Mouse (Mus musculus) liver, embryonic 15.5 days (tissue): ENCODE data around the gene Klhl20. TPM values are rescaled to one million over a fixed set of nuclear protein-coding genes. Genes with fewer than 3 reads are reported as not detected.
A peak's percentile ranks its signal among the peaks of the same experiment; 100 is the strongest.
"Not testable (repeated sequence)": the region's sequence is repeated elsewhere in the genome, so short reads cannot be mapped to it uniquely, and the experiment has no call there.

ENCODE experiments used
- ATAC-seq: fragments of 200-750 bp; cut with Nextera tagmentation; 2 replicates; pipeline ENCODE4 v1.8.0; 2017; ENCODE audit warnings: moderate number of reproducible peaks, mild to moderate bottlenecking, moderate library complexity; ENCODE audit not compliant: insufficient read depth
- H3K27ac ChIP-seq: fragments of 300-500 bp; sonication (generic); replicated peaks from 2 replicates; pipeline ENCODE4 v1.5.1; 2015; ENCODE audit warnings: mild to moderate bottlenecking, inconsistent platforms
- H3K27me3 ChIP-seq: fragments of 300-500 bp; sonication (generic); 2 replicates; pipeline ENCODE4 v1.6.1; 2015; ENCODE audit warnings: mild to moderate bottlenecking, inconsistent platforms
- H3K36me3 ChIP-seq: fragments of 300-500 bp; sonication (generic); replicated peaks from 2 replicates; pipeline ENCODE4 v1.6.1; 2015; ENCODE audit warnings: moderate library complexity, mild to moderate bottlenecking, inconsistent platforms
- H3K4me1 ChIP-seq: fragments of 300-500 bp; sonication (generic); replicated peaks from 2 replicates; pipeline ENCODE4 v1.6.1; 2015; ENCODE audit warnings: inconsistent platforms
- H3K4me2 ChIP-seq: fragments of 300-500 bp; sonication (generic); 2 replicates; pipeline ENCODE4 v1.6.1; 2015; ENCODE audit warnings: moderate library complexity, mild to moderate bottlenecking, inconsistent platforms
- H3K4me3 ChIP-seq: fragments of 300-500 bp; sonication (generic); replicated peaks from 2 replicates; pipeline ENCODE4 v1.5.1; 2015; ENCODE audit warnings: mild to moderate bottlenecking, inconsistent platforms
- H3K9ac ChIP-seq: fragments of 300-500 bp; sonication (generic); 2 replicates; pipeline ENCODE4 v1.6.1; 2015; ENCODE audit warnings: moderate library complexity, mild to moderate bottlenecking, inconsistent platforms
- H3K9me3 ChIP-seq: fragments of 300-500 bp; sonication (generic); replicated peaks from 2 replicates; pipeline ENCODE4 v1.6.1; 2016; ENCODE audit warnings: inconsistent platforms
- whole genome bisulfite sequencing: fragments of 180-500 bp; shearing (Covaris S2); methylation state at CpG from one replicate; pipeline ENCODE4 v1.1.7; 2015; ENCODE audit warnings: mixed read lengths; ENCODE audit not compliant: insufficient replicate concordance; 5-methylcytosine and 5-hydroxymethylcytosine counted together
- polyA plus RNA-seq: library from polyadenylated mRNA; unstranded; fragments of >200 nt; fragmentation: Nextera tagmentation; extraction: Ambion mirVana; gene quantifications from 2 replicates; pipeline ENCODE4 v1.2.1, GENCODE M21; 2015

The Klhl20 gene
- 4.5 and 5.4 TPM in 2 replicates for polyA plus RNA-seq

- H3K4me1 ChIP-seq, result peaks cover 12% of the 10 kb centered on the region
- H3K4me2 ChIP-seq, result peak within 1 kb of the TSS; percentile 79
- peak; percentile 96 for ATAC-seq
- no peaks in the 10 kb centered on the region for H3K9me3 ChIP-seq
- WGBS, result under 1% methylated on average over 41 of the region's 41 CpGs
- peak within 1 kb of the TSS; percentile 82 for H3K27ac ChIP-seq
- H3K36me3 ChIP-seq, result no peaks in the 10 kb centered on the region
- peak within 1 kb of the TSS; percentile 82 for H3K4me3 ChIP-seq
- no peaks in the 10 kb centered on the region for H3K27me3 ChIP-seq
- peak within 1 kb of the TSS; percentile 74 for H3K9ac ChIP-seq
Measured at GRCm38 (mm10) chr1:161130726-161131664, at the start of gene Klhl20. TSS of gene Klhl20 (minus strand) at chr1:161131511.

- H3K27me3 ChIP-seq, result no peaks in the 10 kb centered on the region
- H3K4me1 ChIP-seq, result no peaks in the 10 kb centered on the region
- no peaks in the 10 kb centered on the region for H3K36me3 ChIP-seq
- no peak overlapping the region for H3K4me3 ChIP-seq
- WGBS, result 44% methylated on average over 8 of the region's 8 CpGs
- H3K27ac ChIP-seq, result no peak overlapping the region
- ATAC-seq, result no peak
- H3K4me2 ChIP-seq, result no peak overlapping the region
- H3K9ac ChIP-seq, result no peak overlapping the region
- no peaks in the 10 kb centered on the region for H3K9me3 ChIP-seq
Measured at GRCm38 (mm10) chr1:161180674-161181073, 49.4 kb upstream of the Klhl20 start.

GRCm38 (mm10) chr1:161170651-161171050 is 39.3 kb upstream of the Klhl20 start:
- H3K9ac ChIP-seq, result no peak overlapping the region
- peak; percentile 67 for ATAC-seq
- H3K36me3 ChIP-seq, result no peaks in the 10 kb centered on the region
- peaks cover 74% of the 10 kb centered on the region for H3K27me3 ChIP-seq
- no peaks in the 10 kb centered on the region for H3K4me1 ChIP-seq
- H3K4me2 ChIP-seq, result peak overlapping the region; percentile 71
- H3K9me3 ChIP-seq, result no peaks in the 10 kb centered on the region
- H3K27ac ChIP-seq, result no peak overlapping the region
- peak overlapping the region; percentile 56 for H3K4me3 ChIP-seq
- WGBS, result 2% methylated on average over 40 of the region's 40 CpGs

- Histone ChIP-seq H3K4me3 (no peak overlapping the region), H3K36me3 (no peaks in the 10 kb centered on the region), H3K9me3 (no peaks in the 10 kb centered on the region), H3K4me2 (no peak overlapping the region), H3K4me1 (no peaks in the 10 kb centered on the region), H3K9ac (no peak overlapping the region), H3K27me3 (peaks cover 3% of the 10 kb centered on the region), H3K27ac (no peak overlapping the region)
- WGBS, result 27% methylated on average over 4 of the region's 4 CpGs
- no peak for ATAC-seq
Measured at GRCm38 (mm10) chr1:161160266-161160665, 29.0 kb upstream of the Klhl20 start.

GRCm38 (mm10) chr1:161159214-161159613 is 27.9 kb upstream of the Klhl20 start, which contains the start of gene Tex50:
TSS of gene Tex50 (minus strand) at chr1:161159314.
- Histone ChIP-seq H3K36me3 (no peaks in the 10 kb centered on the region), H3K9me3 (no peaks in the 10 kb centered on the region), H3K4me1 (no peaks in the 10 kb centered on the region), H3K27ac (no peak within 1 kb of the TSS), H3K9ac (no peak within 1 kb of the TSS), H3K27me3 (peaks cover 3% of the 10 kb centered on the region), H3K4me3 (no peak within 1 kb of the TSS), H3K4me2 (no peak within 1 kb of the TSS)
- 63% methylated on average over 3 of the region's 3 CpGs for WGBS
- no peak for ATAC-seq

- H3K27ac ChIP-seq, result no peak overlapping the region
- H3K4me3 ChIP-seq, result no peak overlapping the region
- H3K4me2 ChIP-seq, result no peak overlapping the region
- peaks cover 3% of the 10 kb centered on the region for H3K27me3 ChIP-seq
- H3K9ac ChIP-seq, result no peak overlapping the region
- WGBS, result 68% methylated on average over 10 of the region's 10 CpGs
- no peaks in the 10 kb centered on the region for H3K36me3 ChIP-seq
- no peak for ATAC-seq
- H3K9me3 ChIP-seq, result no peaks in the 10 kb centered on the region
- H3K4me1 ChIP-seq, result no peaks in the 10 kb centered on the region
Measured at GRCm38 (mm10) chr1:161156546-161156945, 25.2 kb upstream of the Klhl20 start.

- Histone ChIP-seq H3K9me3 (no peaks in the 10 kb centered on the region), H3K27ac (no peak overlapping the region), H3K36me3 (no peaks in the 10 kb centered on the region), H3K4me1 (no peaks in the 10 kb centered on the region), H3K27me3 (no peaks in the 10 kb centered on the region), H3K9ac (no peak overlapping the region), H3K4me2 (no peak overlapping the region), H3K4me3 (no peak overlapping the region)
- WGBS, result 65% methylated on average over 6 of the region's 6 CpGs
- no peak for ATAC-seq
Measured at GRCm38 (mm10) chr1:161151098-161151497, 19.8 kb upstream of the Klhl20 start.

- 52% methylated on average over 2 of the region's 2 CpGs for WGBS
- Histone ChIP-seq H3K4me2 (no peak overlapping the region), H3K36me3 (no peaks in the 10 kb centered on the region), H3K27ac (no peak overlapping the region), H3K4me3 (no peak overlapping the region), H3K27me3 (peaks cover 4% of the 10 kb centered on the region), H3K9me3 (no peaks in the 10 kb centered on the region), H3K4me1 (no peaks in the 10 kb centered on the region), H3K9ac (no peak overlapping the region)
- no peak for ATAC-seq
Measured at GRCm38 (mm10) chr1:161147888-161148287, 16.6 kb upstream of the Klhl20 start.

GRCm38 (mm10) chr1:161145611-161146010 is 14.3 kb upstream of the Klhl20 start:
- WGBS, result 59% methylated on average over 8 of the region's 8 CpGs
- H3K4me1 ChIP-seq, H3K4me3 ChIP-seq, H3K27me3 ChIP-seq, H3K4me2 ChIP-seq, ATAC-seq, H3K36me3 ChIP-seq, H3K27ac ChIP-seq, H3K9ac ChIP-seq, H3K9me3 ChIP-seq: not testable (repeated sequence)

GRCm38 (mm10) chr1:161143216-161143615 is 11.9 kb upstream of the Klhl20 start:
- no peak overlapping the region for H3K4me3 ChIP-seq
- H3K9ac ChIP-seq, result no peak overlapping the region
- H3K27ac ChIP-seq, result no peak overlapping the region
- no peaks in the 10 kb centered on the region for H3K36me3 ChIP-seq
- H3K4me1 ChIP-seq, result 0 out of 2 replicates have a peak, but pooled peaks cover 4% of the 10 kb centered on the region
- WGBS, result 68% methylated on average over 7 of the region's 7 CpGs
- H3K27me3 ChIP-seq, result peaks cover 10% of the 10 kb centered on the region
- ATAC-seq, result no peak
- no peaks in the 10 kb centered on the region for H3K9me3 ChIP-seq
- H3K4me2 ChIP-seq, result no peak overlapping the region

GRCm38 (mm10) chr1:161142531-161143159 is 11.3 kb upstream of the Klhl20 start, which contains the start of gene Ankrd45:
TSS of gene Ankrd45 (plus strand) at chr1:161142691.
- 10% methylated on average over 33 of the region's 33 CpGs for WGBS
- Histone ChIP-seq H3K9ac (no peak within 1 kb of the TSS), H3K36me3 (no peaks in the 10 kb centered on the region), H3K27ac (no peak within 1 kb of the TSS), H3K4me2 (peak within 1 kb of the TSS; percentile 53), H3K4me3 (0 out of 2 replicates have a peak within 1 kb of the TSS, but pooled peaks have one; percentile 5), H3K9me3 (no peaks in the 10 kb centered on the region), H3K27me3 (peaks cover 10% of the 10 kb centered on the region), H3K4me1 (0 out of 2 replicates have a peak, but pooled peaks cover 4% of the 10 kb centered on the region)
- ATAC-seq, result no peak
